Mouse (Mus musculus): ENCODE data around the gene Ttc21a. TPM values are rescaled to one million over a fixed set of nuclear protein-coding genes. Genes with fewer than 3 reads are reported as not detected.
"Not testable (repeated sequence)": the region's sequence is repeated elsewhere in the genome, so short reads cannot be mapped to it uniquely, and the experiment has no call there.

Ttc21a gene
- polyA plus RNA-seq, 1 experiment = 11.4 TPM

GRCm38 (mm10) chr9:120000761-120001160 lies 63.4 kb downstream of the Ttc21a start:
- no peak for DNase-seq
- 70% methylated on average over 5 of the region's 5 CpGs for WGBS
- TF ChIP-seq POLR2A (IDR thresholded peaks at IDR 0.05; ENCODE audit: borderline replicate concordance, extremely low read depth, low read depth, low read length) (no peak), CTCF (IDR thresholded peaks at IDR 0.05; ENCODE audit: insufficient read depth, low read length) (no peak)
- Histone ChIP-seq H3K4me3 (replicated peaks; ENCODE audit: extremely low read depth, low read depth, low read length) (no peak overlapping the region), H3K4me1 (ENCODE audit: control insufficient read depth, insufficient read depth, low read length) (peaks cover 8% of the 10 kb centered on the region)

- peak overlapping the region; percentile 75 for H3K4me3 ChIP-seq (replicated peaks; ENCODE audit: extremely low read depth, low read depth, low read length)
- 9% methylated on average over 31 of the region's 31 CpGs for WGBS
- peaks cover 8% of the 10 kb centered on the region for H3K4me1 ChIP-seq (ENCODE audit: control insufficient read depth, insufficient read depth, low read length)
- TF ChIP-seq POLR2A (IDR thresholded peaks at IDR 0.05; ENCODE audit: borderline replicate concordance, extremely low read depth, low read depth, low read length) (peak; percentile 59; the same call in 1 of the 2 replicates), CTCF (IDR thresholded peaks at IDR 0.05; ENCODE audit: insufficient read depth, low read length) (no peak)
- peak; percentile 94 for DNase-seq
Observed at GRCm38 (mm10) chr9:120001945-120002725, 64.7 kb downstream of the Ttc21a start.

- peaks cover 8% of the 10 kb centered on the region for H3K4me1 ChIP-seq (ENCODE audit: control insufficient read depth, insufficient read depth, low read length)
- TF ChIP-seq CTCF (IDR thresholded peaks at IDR 0.05; ENCODE audit: insufficient read depth, low read length) (no peak), POLR2A (IDR thresholded peaks at IDR 0.05; ENCODE audit: borderline replicate concordance, extremely low read depth, low read depth, low read length) (no peak)
- 83% methylated on average over 5 of the region's 5 CpGs for WGBS
- no peak overlapping the region for H3K4me3 ChIP-seq (replicated peaks; ENCODE audit: extremely low read depth, low read depth, low read length)
- no peak for DNase-seq
Observed at GRCm38 (mm10) chr9:120002893-120003292, 65.5 kb downstream of the Ttc21a start.

GRCm38 (mm10) chr9:120005936-120006335 lies 68.5 kb downstream of the Ttc21a start:
- whole genome bisulfite sequencing = 60% methylated on average over 3 of the region's 3 CpGs

GRCm38 (mm10) chr9:120007833-120008232 lies 70.4 kb downstream of the Ttc21a start:
- WGBS = 93% methylated on average over 1 of the region's 1 CpGs
- H3K4me1 ChIP-seq (ENCODE audit: control insufficient read depth, insufficient read depth, low read length) = no peaks in the 10 kb centered on the region; the same call in 1 of the 2 replicates
- TF ChIP-seq CTCF (IDR thresholded peaks at IDR 0.05; ENCODE audit: insufficient read depth, low read length) (no peak), POLR2A (IDR thresholded peaks at IDR 0.05; ENCODE audit: borderline replicate concordance, extremely low read depth, low read depth, low read length) (no peak)
- no peak for DNase-seq
- no peak overlapping the region for H3K4me3 ChIP-seq (replicated peaks; ENCODE audit: extremely low read depth, low read depth, low read length)

More at GRCm38 (mm10) chr9:120005936-120006335, 68.5 kb downstream of the Ttc21a start:
- H3K4me3 ChIP-seq (replicated peaks; ENCODE audit: extremely low read depth, low read depth, low read length) = no peak overlapping the region
- TF ChIP-seq CTCF (IDR thresholded peaks at IDR 0.05; ENCODE audit: insufficient read depth, low read length) (no peak), POLR2A (IDR thresholded peaks at IDR 0.05; ENCODE audit: borderline replicate concordance, extremely low read depth, low read depth, low read length) (no peak)
- no peak for DNase-seq
- H3K4me1 ChIP-seq (ENCODE audit: control insufficient read depth, insufficient read depth, low read length) = peaks cover 5% of the 10 kb centered on the region

- no peak for DNase-seq
- 67% methylated on average over 7 of the region's 7 CpGs for WGBS
- H3K4me3 ChIP-seq (replicated peaks; ENCODE audit: extremely low read depth, low read depth, low read length) = no peak overlapping the region
- TF ChIP-seq POLR2A (IDR thresholded peaks at IDR 0.05; ENCODE audit: borderline replicate concordance, extremely low read depth, low read depth, low read length) (no peak), CTCF (IDR thresholded peaks at IDR 0.05; ENCODE audit: insufficient read depth, low read length) (no peak)
- no peaks in the 10 kb centered on the region; the same call in 1 of the 2 replicates for H3K4me1 ChIP-seq (ENCODE audit: control insufficient read depth, insufficient read depth, low read length)
Observed at GRCm38 (mm10) chr9:120009226-120009841, 71.9 kb downstream of the Ttc21a start.

- no peak for DNase-seq
- Histone ChIP-seq H3K4me3 (replicated peaks; ENCODE audit: extremely low read depth, low read depth, low read length) (no peak overlapping the region), H3K4me1 (ENCODE audit: control insufficient read depth, insufficient read depth, low read length) (no peaks in the 10 kb centered on the region; the same call in 1 of the 2 replicates)
- TF ChIP-seq POLR2A (IDR thresholded peaks at IDR 0.05; ENCODE audit: borderline replicate concordance, extremely low read depth, low read depth, low read length) (no peak), CTCF (IDR thresholded peaks at IDR 0.05; ENCODE audit: insufficient read depth, low read length) (no peak)
- WGBS = 84% methylated on average over 3 of the region's 3 CpGs
Observed at GRCm38 (mm10) chr9:120009871-120010270, 72.5 kb downstream of the Ttc21a start.

- peak; percentile 100 for DNase-seq
- no peaks in the 10 kb centered on the region; the same call in 1 of the 2 replicates for H3K4me1 ChIP-seq (ENCODE audit: control insufficient read depth, insufficient read depth, low read length)
- TF ChIP-seq CTCF (IDR thresholded peaks at IDR 0.05; ENCODE audit: insufficient read depth, low read length) (no peak), POLR2A (IDR thresholded peaks at IDR 0.05; ENCODE audit: borderline replicate concordance, extremely low read depth, low read depth, low read length) (peak; percentile 6; the same call in 1 of the 2 replicates)
- H3K4me3 ChIP-seq (replicated peaks; ENCODE audit: extremely low read depth, low read depth, low read length) = peak overlapping the region; percentile 52
- 2% methylated on average over 56 of the region's 60 CpGs for WGBS
Observed at GRCm38 (mm10) chr9:120010781-120011511, 73.5 kb downstream of the Ttc21a start.

GRCm38 (mm10) chr9:120011533-120011932 lies 74.1 kb downstream of the Ttc21a start:
- H3K4me1 ChIP-seq (ENCODE audit: control insufficient read depth, insufficient read depth, low read length) = no peaks in the 10 kb centered on the region; the same call in 1 of the 2 replicates
- DNase-seq = no peak
- WGBS = 1% methylated on average over 10 of the region's 10 CpGs
- H3K4me3 ChIP-seq (replicated peaks; ENCODE audit: extremely low read depth, low read depth, low read length) = peak overlapping the region; percentile 52
- TF ChIP-seq POLR2A (IDR thresholded peaks at IDR 0.05; ENCODE audit: borderline replicate concordance, extremely low read depth, low read depth, low read length) (no peak), CTCF (IDR thresholded peaks at IDR 0.05; ENCODE audit: insufficient read depth, low read length) (peak; percentile 48)

GRCm38 (mm10) chr9:120012161-120012560 lies 74.8 kb downstream of the Ttc21a start:
- not testable (repeated sequence) for H3K4me1 ChIP-seq (ENCODE audit: control insufficient read depth, insufficient read depth, low read length); H3K4me3 ChIP-seq (replicated peaks; ENCODE audit: extremely low read depth, low read depth, low read length); DNase-seq
- 69% methylated on average over 6 of the region's 6 CpGs for WGBS
